Mouse (Mus musculus): ENCODE results near the gene Pnck. TPM values are rescaled to one million over a fixed set of nuclear protein-coding genes. Genes with fewer than 3 reads are reported as not detected.
A peak's percentile ranks its signal among the peaks of the same experiment; 100 is the strongest.

The Pnck gene
- polyA plus RNA-seq, 1 experiment from 2014 or later: 13.1 TPM

DNA sequence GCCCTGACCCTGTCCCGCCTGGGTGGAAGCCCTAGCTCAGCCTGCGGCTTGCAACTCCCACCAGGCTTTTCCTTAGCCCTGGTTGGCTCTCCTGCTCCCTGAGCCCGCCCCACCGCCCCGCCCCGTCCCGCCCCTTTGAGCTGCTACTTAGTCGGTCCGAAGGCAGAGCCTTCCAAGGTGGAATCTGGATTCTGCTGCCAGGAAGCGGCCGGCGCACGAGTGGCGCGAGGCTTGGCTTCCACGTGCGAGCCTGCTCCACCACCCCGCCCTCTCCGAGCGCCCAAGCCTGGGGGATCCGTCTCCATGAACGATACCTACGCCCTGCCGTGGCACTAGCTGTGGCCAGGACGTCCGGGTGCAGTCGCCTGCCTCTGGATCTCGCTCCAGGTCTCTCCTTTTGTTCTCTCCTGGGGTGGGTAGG, 20.7 kb downstream of the Pnck start, which contains the start of gene Dusp9:
TSS of gene Dusp9 (plus strand) at position 165 of the 421 bp plus-strand sequence.
- Histone ChIP-seq H3K4me2 (replicated peaks) (peak within 1 kb of the TSS; percentile 59), H3K27ac (no peak within 1 kb of the TSS), H3K9me3 (no peaks in the 10 kb centered on the region), H3K4me1 (no peaks in the 10 kb centered on the region), H3K36me3 (no peaks in the 10 kb centered on the region), H3K9ac (peak within 1 kb of the TSS; percentile 45), H3K4me3 (peak within 1 kb of the TSS; percentile 35), H3K27me3 (peaks cover 50% of the 10 kb centered on the region)
- peak; percentile 81 for ATAC-seq (ENCODE audit: insufficient number of reproducible peaks, insufficient read depth, low FRiP score, low TSS enrichment)
- 20% methylated on average over 28 of the region's 28 CpGs for WGBS

DNA sequence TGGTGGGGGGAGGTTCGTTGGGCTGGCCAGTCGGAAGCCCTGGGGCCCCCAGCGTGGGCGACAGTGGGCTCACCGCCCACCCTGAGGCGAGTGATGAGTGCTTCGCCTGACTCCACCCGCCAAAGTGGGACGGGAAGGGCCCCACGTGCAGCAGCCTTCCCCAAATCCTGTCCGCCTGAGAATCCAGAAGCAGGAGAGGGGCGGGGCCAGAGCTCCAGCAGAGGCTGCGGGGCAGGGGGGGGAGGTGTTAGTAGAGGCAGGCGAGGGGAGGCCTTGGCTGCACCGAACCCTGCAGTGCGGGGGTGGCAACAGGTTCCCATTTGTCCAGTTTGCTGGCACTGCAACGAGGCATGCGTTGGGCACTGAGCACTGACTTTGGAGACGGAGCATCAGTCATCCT, 22.5 kb downstream of the Pnck start:
- no peaks in the 10 kb centered on the region for H3K4me1 ChIP-seq
- WGBS: 14% methylated on average over 17 of the region's 19 CpGs

DNA sequence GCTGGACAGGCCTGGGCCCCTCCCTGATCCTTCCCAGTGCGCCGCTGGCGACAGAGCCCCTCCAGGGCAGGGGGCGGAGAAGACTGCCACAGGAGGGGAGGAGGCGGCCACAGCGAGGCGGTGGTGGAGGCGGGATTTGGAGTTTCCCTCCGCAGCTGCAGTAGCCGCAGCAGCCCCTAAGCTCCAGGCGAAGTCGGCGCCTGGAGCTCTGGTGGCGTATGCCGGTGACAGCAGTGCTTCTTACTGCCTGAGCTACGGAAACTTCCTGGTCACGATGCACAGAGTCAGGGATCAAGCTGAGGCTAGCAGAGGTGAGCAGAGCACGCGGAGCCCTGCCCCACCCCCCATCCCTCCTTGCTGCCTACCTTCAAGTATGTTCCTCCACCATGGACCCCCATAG, 24.5 kb downstream of the Pnck start:
- no peak for ATAC-seq (ENCODE audit: insufficient number of reproducible peaks, insufficient read depth, low FRiP score, low TSS enrichment)
- WGBS: 14% methylated on average over 15 of the region's 19 CpGs
- Histone ChIP-seq H3K9me3 (no peaks in the 10 kb centered on the region), H3K4me2 (replicated peaks) (peak overlapping the region; percentile 37), H3K4me3 (peak overlapping the region; percentile 12; the same call in 1 of the 2 replicates), H3K27ac (no peak overlapping the region), H3K27me3 (peaks cover 59% of the 10 kb centered on the region), H3K9ac (no peak overlapping the region), H3K36me3 (no peaks in the 10 kb centered on the region), H3K4me1 (no peaks in the 10 kb centered on the region)

More for the DNA sequence above, 22.5 kb downstream of the Pnck start:
- no peak for ATAC-seq (ENCODE audit: insufficient number of reproducible peaks, insufficient read depth, low FRiP score, low TSS enrichment)
- no peak overlapping the region for H3K27ac ChIP-seq
- peak overlapping the region; percentile 31 for H3K4me3 ChIP-seq
- H3K36me3 ChIP-seq: no peaks in the 10 kb centered on the region
- H3K4me2 ChIP-seq (replicated peaks): peak overlapping the region; percentile 57
- H3K9me3 ChIP-seq: no peaks in the 10 kb centered on the region
- peaks cover 61% of the 10 kb centered on the region for H3K27me3 ChIP-seq
- no peak overlapping the region for H3K9ac ChIP-seq

DNA sequence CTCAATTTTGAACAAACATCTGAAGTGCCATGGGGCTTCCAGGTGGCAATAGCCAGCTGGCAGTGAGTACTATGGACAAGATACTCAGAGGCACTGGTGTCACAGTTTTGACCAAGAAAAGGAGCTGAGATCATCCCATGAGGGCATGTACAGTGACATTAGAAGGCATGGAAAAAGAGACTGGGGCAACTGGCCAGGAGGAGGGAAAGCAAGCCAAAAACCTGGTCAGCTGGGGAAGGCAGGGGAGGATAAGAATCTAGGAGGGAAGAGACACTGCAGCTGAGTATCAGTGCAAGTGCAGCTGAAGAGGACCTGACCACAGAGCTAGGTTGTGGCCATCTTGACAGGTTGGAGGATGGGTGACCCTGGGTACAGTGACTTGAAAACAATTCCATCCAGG, 32.9 kb downstream of the Pnck start:
- H3K9ac ChIP-seq: no peak overlapping the region
- ATAC-seq (ENCODE audit: insufficient number of reproducible peaks, insufficient read depth, low FRiP score, low TSS enrichment): no peak
- no peaks in the 10 kb centered on the region for H3K9me3 ChIP-seq
- no peaks in the 10 kb centered on the region for H3K4me1 ChIP-seq
- no peaks in the 10 kb centered on the region for H3K36me3 ChIP-seq
- H3K27ac ChIP-seq: no peak overlapping the region
- no peak overlapping the region for H3K4me3 ChIP-seq
- no peak overlapping the region for H3K4me2 ChIP-seq (replicated peaks)
- H3K27me3 ChIP-seq: no peaks in the 10 kb centered on the region

DNA sequence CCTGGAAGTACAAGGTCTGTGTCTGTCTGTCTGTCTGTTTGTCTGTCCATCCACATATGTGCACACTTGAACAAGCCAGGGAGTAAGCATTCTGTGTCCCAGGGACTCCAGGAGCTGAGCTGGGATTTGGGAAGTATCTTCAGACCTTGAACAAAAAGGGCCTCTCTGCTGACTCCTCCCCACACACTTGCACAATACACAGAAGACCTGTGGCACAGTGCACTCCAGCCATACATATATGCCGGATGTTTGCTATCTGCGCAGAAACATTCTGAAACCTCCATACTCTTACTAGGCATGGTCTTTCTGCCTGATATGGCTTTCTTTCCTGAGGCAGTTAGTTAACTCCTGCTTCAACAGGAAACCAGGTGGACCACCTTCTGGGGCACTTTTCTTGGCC, 40.0 kb downstream of the Pnck start:
- H3K9me3 ChIP-seq: no peaks in the 10 kb centered on the region
- no peak for ATAC-seq (ENCODE audit: insufficient number of reproducible peaks, insufficient read depth, low FRiP score, low TSS enrichment)
- H3K27ac ChIP-seq: no peak overlapping the region
- H3K4me2 ChIP-seq (replicated peaks): no peak overlapping the region
- H3K4me1 ChIP-seq: no peaks in the 10 kb centered on the region
- no peak overlapping the region for H3K4me3 ChIP-seq
- no peak overlapping the region for H3K9ac ChIP-seq
- no peaks in the 10 kb centered on the region for H3K36me3 ChIP-seq
- H3K27me3 ChIP-seq: peaks cover 3% of the 10 kb centered on the region; the same call in 1 of the 2 replicates
- WGBS: 95% methylated on average over 2 of the region's 2 CpGs

DNA sequence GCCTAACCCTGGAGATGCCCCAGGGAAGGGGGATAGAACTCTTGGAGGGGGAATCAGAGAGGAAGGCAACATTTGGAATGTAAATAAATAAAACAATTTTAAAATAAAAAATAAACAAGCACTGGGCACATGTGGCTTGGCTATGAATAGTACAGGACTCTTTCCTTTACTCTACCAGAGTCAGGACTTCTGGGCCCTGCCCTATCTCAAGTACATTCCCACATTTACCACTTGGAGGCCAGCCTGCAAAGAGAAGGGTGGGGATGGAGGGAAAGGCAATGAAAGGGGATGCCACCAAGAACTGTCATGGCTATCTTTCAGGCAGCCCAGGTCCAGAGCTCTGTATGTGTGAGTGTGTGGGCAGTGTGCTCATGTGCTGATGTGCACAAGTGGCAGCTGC, 40.5 kb downstream of the Pnck start:
- no peak for ATAC-seq (ENCODE audit: insufficient number of reproducible peaks, insufficient read depth, low FRiP score, low TSS enrichment)
- Histone ChIP-seq H3K36me3 (no peaks in the 10 kb centered on the region), H3K4me2 (replicated peaks) (no peak overlapping the region), H3K9me3 (no peaks in the 10 kb centered on the region), H3K4me1 (no peaks in the 10 kb centered on the region), H3K4me3 (no peak overlapping the region), H3K9ac (no peak overlapping the region), H3K27ac (no peak overlapping the region), H3K27me3 (peaks cover 3% of the 10 kb centered on the region; the same call in 1 of the 2 replicates)

DNA sequence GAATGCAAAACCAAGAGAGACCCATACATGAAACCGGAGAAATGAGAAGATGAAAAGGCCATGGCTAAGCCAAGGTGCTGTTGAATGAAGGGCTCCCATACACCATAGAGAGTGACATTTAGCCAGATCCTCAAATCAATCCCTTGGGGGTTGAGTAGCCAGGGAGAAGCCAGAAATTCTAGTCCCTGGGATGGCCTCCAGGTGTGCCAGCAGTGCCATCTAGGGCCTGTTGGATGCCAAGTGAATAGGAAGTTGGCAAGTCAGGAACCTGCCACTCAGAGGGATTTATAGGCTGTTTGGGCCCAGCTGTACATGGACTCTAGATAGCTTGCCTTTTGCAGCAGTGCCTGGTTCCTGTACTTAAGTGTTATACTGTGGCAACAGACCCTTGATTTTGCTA, 44.0 kb downstream of the Pnck start:
- no peak for ATAC-seq (ENCODE audit: insufficient number of reproducible peaks, insufficient read depth, low FRiP score, low TSS enrichment)
- H3K27ac ChIP-seq: no peak overlapping the region
- no peaks in the 10 kb centered on the region for H3K4me1 ChIP-seq
- no peak overlapping the region for H3K9ac ChIP-seq
- WGBS: 85% methylated on average over 1 of the region's 1 CpGs
- no peaks in the 10 kb centered on the region for H3K36me3 ChIP-seq
- no peak overlapping the region for H3K4me3 ChIP-seq
- peaks cover 3% of the 10 kb centered on the region; the same call in 1 of the 2 replicates for H3K27me3 ChIP-seq
- H3K4me2 ChIP-seq (replicated peaks): no peak overlapping the region
- H3K9me3 ChIP-seq: no peaks in the 10 kb centered on the region

DNA sequence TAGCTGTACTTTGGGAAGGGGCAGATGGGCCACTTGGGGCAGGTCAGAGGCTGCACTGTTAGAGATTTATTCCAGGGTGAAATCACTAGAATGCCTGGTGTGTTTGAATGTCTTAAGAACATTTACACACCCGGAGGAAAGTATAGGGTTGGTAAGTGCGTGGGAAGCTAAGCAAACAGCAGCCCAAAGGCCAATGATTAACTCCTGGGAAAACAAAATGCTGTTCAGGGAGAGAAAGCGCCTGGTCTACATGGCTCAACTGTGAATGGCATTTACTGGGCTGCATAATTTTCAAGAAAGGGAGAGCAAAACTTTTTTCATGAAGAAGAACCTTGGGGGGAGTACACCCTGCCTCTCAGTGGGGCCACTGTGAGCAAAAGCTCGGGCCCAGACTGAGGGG, 46.3 kb downstream of the Pnck start:
- H3K27me3 ChIP-seq: peaks cover 3% of the 10 kb centered on the region; the same call in 1 of the 2 replicates
- H3K36me3 ChIP-seq: no peaks in the 10 kb centered on the region
- no peak overlapping the region for H3K4me3 ChIP-seq
- WGBS: 62% methylated on average over 4 of the region's 4 CpGs
- no peak overlapping the region for H3K4me2 ChIP-seq (replicated peaks)
- no peak overlapping the region for H3K27ac ChIP-seq
- ATAC-seq (ENCODE audit: insufficient number of reproducible peaks, insufficient read depth, low FRiP score, low TSS enrichment): no peak
- no peak overlapping the region for H3K9ac ChIP-seq
- no peaks in the 10 kb centered on the region for H3K9me3 ChIP-seq
- no peaks in the 10 kb centered on the region for H3K4me1 ChIP-seq

Other genes starting within 250 kb of the Pnck start
- 0.19 and 0.29 TPM in 2 replicates for gene Zfp92, start 249.0 kb downstream of the Pnck start, polyA plus RNA-seq (2016; fragmentation: Nextera tagmentation; extraction: Ambion mirVana)
- gene Trex2, start 224.8 kb downstream of the Pnck start, polyA plus RNA-seq (2016; fragmentation: Nextera tagmentation; extraction: Ambion mirVana): not detected in 2 replicates
- gene Haus7, start 201.1 kb downstream of the Pnck start, polyA plus RNA-seq (2016; fragmentation: Nextera tagmentation; extraction: Ambion mirVana): 81.1 and 85.4 TPM in 2 replicates
- 43.0 and 46.6 TPM in 2 replicates for gene Bgn, start 176.5 kb downstream of the Pnck start, polyA plus RNA-seq (2016; fragmentation: Nextera tagmentation; extraction: Ambion mirVana)
- gene Atp2b3, start 157.0 kb downstream of the Pnck start, polyA plus RNA-seq (2016; fragmentation: Nextera tagmentation; extraction: Ambion mirVana): 0.69 and 0.73 TPM in 2 replicates
- gene Dusp9, start 20.7 kb downstream of the Pnck start, polyA plus RNA-seq (2016; fragmentation: Nextera tagmentation; extraction: Ambion mirVana): 23.2 and 23.7 TPM in 2 replicates
- gene Slc6a8, start 13.0 kb upstream of the Pnck start, polyA plus RNA-seq (2016; fragmentation: Nextera tagmentation; extraction: Ambion mirVana): 8.3 and 9.0 TPM in 2 replicates
- 164 and 171 TPM in 2 replicates for gene Bcap31, start 56.1 kb upstream of the Pnck start, polyA plus RNA-seq (2016; fragmentation: Nextera tagmentation; extraction: Ambion mirVana)
- 14.9 and 15.1 TPM in 2 replicates for gene Abcd1, start 56.5 kb upstream of the Pnck start, polyA plus RNA-seq (2016; fragmentation: Nextera tagmentation; extraction: Ambion mirVana)
- gene Plxnb3, start 97.0 kb upstream of the Pnck start, polyA plus RNA-seq (2016; fragmentation: Nextera tagmentation; extraction: Ambion mirVana): 0.24 and 0.29 TPM in 2 replicates
- 5.6 and 9.6 TPM in 2 replicates for gene Srpk3, start 114.3 kb upstream of the Pnck start, polyA plus RNA-seq (2016; fragmentation: Nextera tagmentation; extraction: Ambion mirVana)
- gene Idh3g, start 126.8 kb upstream of the Pnck start, polyA plus RNA-seq (2016; fragmentation: Nextera tagmentation; extraction: Ambion mirVana): 161 and 172 TPM in 2 replicates
- gene Ssr4, start 126.9 kb upstream of the Pnck start, polyA plus RNA-seq (2016; fragmentation: Nextera tagmentation; extraction: Ambion mirVana): 140 and 143 TPM in 2 replicates
- gene Pdzd4, start 164.9 kb upstream of the Pnck start, polyA plus RNA-seq (2016; fragmentation: Nextera tagmentation; extraction: Ambion mirVana): 1.7 and 2.1 TPM in 2 replicates
- 0.10 and 0.14 TPM in 2 replicates for gene Avpr2, start 232.0 kb upstream of the Pnck start, polyA plus RNA-seq (2016; fragmentation: Nextera tagmentation; extraction: Ambion mirVana)
- gene L1cam, start 236.0 kb upstream of the Pnck start, polyA plus RNA-seq (2016; fragmentation: Nextera tagmentation; extraction: Ambion mirVana): 5.9 and 7.2 TPM in 2 replicates

Measured in embryonic facial prominence, embryonic 12.5 days (tissue).